Mouse (Mus musculus): ENCODE measurements around the gene Pus10. TPM values are rescaled to one million over a fixed set of nuclear protein-coding genes. Genes with fewer than 3 reads are reported as not detected.
A peak's percentile ranks its signal among the peaks of the same experiment; 100 is the strongest.

Gene Pus10
- polyA plus RNA-seq (2015; fragmentation: Nextera tagmentation; extraction: Ambion mirVana) = 11.1 and 11.7 TPM in 2 replicates

GRCm38 (mm10) chr11:23665311-23665786 lies at the start of gene Pus10:
TSS of gene Pus10 (plus strand) at chr11:23665674.
- Histone ChIP-seq H3K4me2 (replicated peaks; ENCODE audit: low read depth, low read length) (peak within 1 kb of the TSS; percentile 60), H3K4me3 (ENCODE audit: low read depth, low read length) (peak within 1 kb of the TSS; percentile 70), H3K4me1 (ENCODE audit: insufficient read depth, low read depth, low read length) (peaks cover 6% of the 10 kb centered on the region; the same call in 1 of the 2 replicates), H3K27ac (ENCODE audit: low read length) (peak within 1 kb of the TSS; percentile 98), H3K27me3 (replicated peaks; ENCODE audit: insufficient read depth, low read length) (no peaks in the 10 kb centered on the region), H3K36me3 (ENCODE audit: insufficient read depth, low read length) (no peaks in the 10 kb centered on the region), H3K9ac (replicated peaks; ENCODE audit: low read depth) (peak within 1 kb of the TSS; percentile 83), H3K9me3 (ENCODE audit: low read length) (no peaks in the 10 kb centered on the region)
- ATAC-seq (peak; percentile 46), DNase-seq (ENCODE audit: low spot score) (peak; percentile 76)
- WGBS = under 1% methylated on average over 33 of the region's 40 CpGs
- no peak for TF ChIP-seq EP300 (IDR thresholded peaks at IDR 0.05)
- no peak for TF ChIP-seq CTCF (IDR thresholded peaks at IDR 0.05)

- ATAC-seq = no peak
Observed at GRCm38 (mm10) chr11:23618995-23619394, 46.5 kb upstream of the Pus10 start.

GRCm38 (mm10) chr11:23630664-23631063 lies 34.8 kb upstream of the Pus10 start:
- no peak overlapping the region for H3K9ac ChIP-seq (replicated peaks; ENCODE audit: low read depth)
- no peaks in the 10 kb centered on the region for H3K4me1 ChIP-seq (ENCODE audit: insufficient read depth, low read depth, low read length)
- H3K27me3 ChIP-seq (replicated peaks; ENCODE audit: insufficient read depth, low read length) = no peaks in the 10 kb centered on the region
- DNase-seq (ENCODE audit: low spot score) = peak; percentile 8
- H3K4me3 ChIP-seq (ENCODE audit: low read depth, low read length) = no peak overlapping the region
- no peak overlapping the region for H3K4me2 ChIP-seq (replicated peaks; ENCODE audit: low read depth, low read length)
- no peaks in the 10 kb centered on the region for H3K9me3 ChIP-seq (ENCODE audit: low read length)
- no peaks in the 10 kb centered on the region for H3K36me3 ChIP-seq (ENCODE audit: insufficient read depth, low read length)
- H3K27ac ChIP-seq (ENCODE audit: low read length) = no peak overlapping the region
- ATAC-seq = no peak
- no peak for TF ChIP-seq EP300 (IDR thresholded peaks at IDR 0.05)
- TF ChIP-seq CTCF (IDR thresholded peaks at IDR 0.05) = peak; percentile 34

More at GRCm38 (mm10) chr11:23618995-23619394, 46.5 kb upstream of the Pus10 start:
- Histone ChIP-seq H3K27ac (ENCODE audit: low read length) (no peak overlapping the region), H3K4me3 (ENCODE audit: low read depth, low read length) (no peak overlapping the region), H3K27me3 (replicated peaks; ENCODE audit: insufficient read depth, low read length) (no peaks in the 10 kb centered on the region), H3K36me3 (ENCODE audit: insufficient read depth, low read length) (no peaks in the 10 kb centered on the region), H3K4me2 (replicated peaks; ENCODE audit: low read depth, low read length) (no peak overlapping the region), H3K4me1 (ENCODE audit: insufficient read depth, low read depth, low read length) (no peaks in the 10 kb centered on the region), H3K9me3 (ENCODE audit: low read length) (no peaks in the 10 kb centered on the region), H3K9ac (replicated peaks; ENCODE audit: low read depth) (no peak overlapping the region)
- WGBS = 82% methylated on average over 5 of the region's 5 CpGs
- DNase-seq (ENCODE audit: low spot score) = no peak
- no peak for TF ChIP-seq EP300 (IDR thresholded peaks at IDR 0.05)
- TF ChIP-seq CTCF (IDR thresholded peaks at IDR 0.05) = no peak

GRCm38 (mm10) chr11:23632945-23633878 lies 32.3 kb upstream of the Pus10 start, which contains the start of gene 0610010F05Rik:
TSS of gene 0610010F05Rik (minus strand) at chr11:23633639.
- Histone ChIP-seq H3K4me2 (replicated peaks; ENCODE audit: low read depth, low read length) (peak within 1 kb of the TSS; percentile 88), H3K4me1 (ENCODE audit: insufficient read depth, low read depth, low read length) (no peaks in the 10 kb centered on the region), H3K36me3 (ENCODE audit: insufficient read depth, low read length) (no peaks in the 10 kb centered on the region), H3K4me3 (ENCODE audit: low read depth, low read length) (peak within 1 kb of the TSS; percentile 88), H3K27me3 (replicated peaks; ENCODE audit: insufficient read depth, low read length) (no peaks in the 10 kb centered on the region), H3K9me3 (ENCODE audit: low read length) (no peaks in the 10 kb centered on the region), H3K9ac (replicated peaks; ENCODE audit: low read depth) (peak within 1 kb of the TSS; percentile 91), H3K27ac (ENCODE audit: low read length) (peak within 1 kb of the TSS; percentile 89)
- DNase-seq (ENCODE audit: low spot score) (peak; percentile 97), ATAC-seq (peak; percentile 100)
- TF ChIP-seq EP300 (IDR thresholded peaks at IDR 0.05) (no peak), CTCF (IDR thresholded peaks at IDR 0.05) (no peak)
- WGBS = under 1% methylated on average over 56 of the region's 103 CpGs

- no peak for TF ChIP-seq CTCF (IDR thresholded peaks at IDR 0.05)
- no peak for TF ChIP-seq EP300 (IDR thresholded peaks at IDR 0.05)
- ATAC-seq (no peak), DNase-seq (ENCODE audit: low spot score) (no peak)
- no peak overlapping the region for H3K9ac ChIP-seq (replicated peaks; ENCODE audit: low read depth)
- no peaks in the 10 kb centered on the region for H3K27me3 ChIP-seq (replicated peaks; ENCODE audit: insufficient read depth, low read length)
- H3K4me3 ChIP-seq (ENCODE audit: low read depth, low read length) = peak overlapping the region; percentile 88; the same call in 1 of the 2 replicates
- H3K4me1 ChIP-seq (ENCODE audit: insufficient read depth, low read depth, low read length) = no peaks in the 10 kb centered on the region
- 4% methylated on average over 7 of the region's 7 CpGs for WGBS
- no peak overlapping the region for H3K27ac ChIP-seq (ENCODE audit: low read length)
- peak overlapping the region; percentile 88 for H3K4me2 ChIP-seq (replicated peaks; ENCODE audit: low read depth, low read length)
- no peaks in the 10 kb centered on the region for H3K9me3 ChIP-seq (ENCODE audit: low read length)
- H3K36me3 ChIP-seq (ENCODE audit: insufficient read depth, low read length) = no peaks in the 10 kb centered on the region
Observed at GRCm38 (mm10) chr11:23633879-23634215, 31.6 kb upstream of the Pus10 start.

- DNase-seq (ENCODE audit: low spot score) (no peak), ATAC-seq (no peak)
- Histone ChIP-seq H3K9ac (replicated peaks; ENCODE audit: low read depth) (no peak overlapping the region), H3K4me3 (ENCODE audit: low read depth, low read length) (no peak overlapping the region), H3K4me2 (replicated peaks; ENCODE audit: low read depth, low read length) (no peak overlapping the region), H3K27ac (ENCODE audit: low read length) (no peak overlapping the region), H3K9me3 (ENCODE audit: low read length) (no peaks in the 10 kb centered on the region), H3K36me3 (ENCODE audit: insufficient read depth, low read length) (no peaks in the 10 kb centered on the region), H3K27me3 (replicated peaks; ENCODE audit: insufficient read depth, low read length) (no peaks in the 10 kb centered on the region), H3K4me1 (ENCODE audit: insufficient read depth, low read depth, low read length) (no peaks in the 10 kb centered on the region)
- 64% methylated on average over 8 of the region's 8 CpGs for WGBS
- TF ChIP-seq EP300 (IDR thresholded peaks at IDR 0.05) = no peak
- no peak for TF ChIP-seq CTCF (IDR thresholded peaks at IDR 0.05)
Observed at GRCm38 (mm10) chr11:23634573-23634972, 30.9 kb upstream of the Pus10 start.
